Mouse (Mus musculus) brain, embryonic 14.5 days (tissue): ENCODE results near the gene Tnfsfm13. TPM values are rescaled to one million over a fixed set of nuclear protein-coding genes. Genes with fewer than 3 reads are reported as not detected.

ENCODE experiments used
- DNase-seq: peaks from one replicate; pipeline ENCODE4 v3.0.0-alpha.2; 2011; ENCODE audit warnings: low read depth
- CTCF ChIP-seq: fragments of 200-500 bp; IDR thresholded peaks from 2 replicates; pipeline ENCODE4 v1.5.1; 2012; ENCODE audit warnings: inconsistent platforms, mild to moderate bottlenecking, moderate library complexity, borderline replicate concordance; ENCODE audit not compliant: insufficient read depth, insufficient read length; ENCODE audit errors: extremely low read depth
- POLR2A ChIP-seq: fragments of 200-500 bp; IDR thresholded peaks from 2 replicates; pipeline ENCODE4 v1.6.1; 2012; ENCODE audit warnings: mild to moderate bottlenecking, inconsistent platforms, borderline replicate concordance; ENCODE audit not compliant: poor library complexity, insufficient read depth, insufficient read length, severe bottlenecking; ENCODE audit errors: extremely low read depth
- polyA plus RNA-seq: library from polyadenylated mRNA; depleted of rRNA; stranded (reverse); fragments of >200 nt; gene quantifications from 2 replicates; pipeline ENCODE4 v1.2.3, GENCODE M21; 2012

The Tnfsfm13 gene
- polyA plus RNA-seq, 1 experiment: 1.2 TPM

DNA sequence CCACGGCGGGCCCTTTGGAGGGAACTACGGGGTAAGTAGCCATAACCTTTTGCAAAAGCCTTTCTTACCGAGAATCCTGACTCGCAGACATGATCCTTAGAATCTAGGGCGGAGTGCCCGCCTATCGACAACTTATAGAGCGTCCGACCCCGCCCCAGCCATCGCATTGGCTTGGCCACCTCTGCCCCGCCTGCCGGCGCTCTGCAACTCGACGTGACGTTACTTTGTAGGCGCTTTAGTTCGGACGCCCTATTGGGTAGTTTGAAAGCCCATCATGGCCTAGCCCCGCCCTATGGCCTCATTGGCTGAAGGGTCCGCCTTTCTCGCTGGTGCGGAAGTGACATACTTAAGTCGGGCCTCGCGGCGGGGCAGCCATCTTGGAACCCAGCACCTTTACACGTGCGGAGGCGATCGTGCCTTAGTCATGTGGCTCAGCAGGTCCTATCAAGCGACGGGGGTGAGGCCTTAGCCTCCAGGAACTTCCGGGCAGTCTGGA is 23.6 kb downstream of the Tnfsfm13 start, which contains the start of gene Eif4a1:
Gene Eif4a1, minus strand, starts transcription at position 213 of the 496 bp plus-strand sequence.
- TF ChIP-seq POLR2A (peak; percentile 80; the same call in 1 of the 2 replicates), CTCF (no peak)
- peak; percentile 100 for DNase-seq

DNA sequence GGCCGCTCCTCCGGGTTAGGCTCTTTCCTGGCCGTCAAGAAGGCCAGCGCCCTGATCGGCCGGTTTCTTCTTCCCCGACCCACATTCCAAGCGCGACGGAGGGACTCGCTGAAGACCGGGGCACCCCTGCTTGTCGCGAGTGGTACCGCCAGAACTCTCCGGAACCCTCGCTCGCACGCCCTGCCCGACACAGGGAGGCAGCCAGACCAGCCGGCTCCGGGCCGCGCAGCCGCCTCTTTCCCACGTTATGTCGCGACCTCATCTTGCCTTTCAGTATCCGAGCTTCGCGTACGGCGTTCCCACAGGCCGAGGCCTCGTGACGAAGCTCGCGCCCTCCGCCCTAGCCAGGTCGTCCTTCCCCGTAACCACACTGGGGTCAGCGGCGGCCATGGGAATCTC is 24.2 kb downstream of the Tnfsfm13 start:
- TF ChIP-seq CTCF (no peak), POLR2A (no peak)
- no peak for DNase-seq

DNA sequence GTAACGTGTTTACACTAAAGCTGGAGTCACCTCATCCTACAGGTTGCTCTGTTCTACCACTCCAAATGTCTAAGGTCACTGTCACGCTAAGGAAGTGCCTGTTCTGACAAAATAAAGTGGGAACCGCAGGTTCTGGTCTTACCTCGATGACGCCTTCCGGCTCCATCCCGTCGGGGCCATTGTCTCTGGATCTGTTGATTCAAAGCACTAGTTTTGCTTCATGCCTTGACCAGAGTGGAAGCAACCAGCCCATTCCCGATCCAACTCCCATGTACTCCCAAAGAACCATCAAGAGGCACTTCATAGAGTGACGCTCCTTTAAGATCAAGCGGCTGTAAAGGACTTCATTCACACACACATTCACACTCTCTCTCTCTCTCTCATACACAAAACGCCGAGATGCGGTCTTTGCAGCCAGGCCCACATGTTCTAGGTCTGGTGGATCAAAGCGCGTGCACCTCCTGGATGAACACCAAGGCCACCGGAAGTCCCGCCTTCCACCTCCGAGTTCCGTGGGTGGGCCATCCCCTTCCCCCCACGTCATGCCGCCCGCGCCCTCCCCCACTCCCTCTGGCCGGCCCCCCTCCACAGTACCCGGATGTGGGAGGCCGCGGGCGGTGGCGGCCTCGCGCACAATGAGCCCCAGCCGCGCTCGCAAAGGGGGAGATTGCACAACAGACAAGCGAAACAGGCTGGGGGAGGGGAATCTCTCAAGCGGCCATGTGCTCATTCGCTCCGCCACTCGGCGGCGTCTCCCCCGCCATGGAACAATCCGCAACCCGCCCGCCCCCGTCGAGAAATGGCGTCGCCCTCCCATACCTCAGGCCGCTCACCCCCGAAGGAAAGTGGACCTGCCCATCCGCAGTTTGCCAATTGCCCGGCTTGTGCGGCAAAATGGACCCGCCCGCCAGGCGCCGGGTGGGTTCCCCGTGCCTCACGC is 24.8 kb downstream of the Tnfsfm13 start:
- no peak for TF ChIP-seq CTCF
- peak; percentile 49; the same call in 1 of the 2 replicates for TF ChIP-seq POLR2A
- DNase-seq: peak; percentile 98

DNA sequence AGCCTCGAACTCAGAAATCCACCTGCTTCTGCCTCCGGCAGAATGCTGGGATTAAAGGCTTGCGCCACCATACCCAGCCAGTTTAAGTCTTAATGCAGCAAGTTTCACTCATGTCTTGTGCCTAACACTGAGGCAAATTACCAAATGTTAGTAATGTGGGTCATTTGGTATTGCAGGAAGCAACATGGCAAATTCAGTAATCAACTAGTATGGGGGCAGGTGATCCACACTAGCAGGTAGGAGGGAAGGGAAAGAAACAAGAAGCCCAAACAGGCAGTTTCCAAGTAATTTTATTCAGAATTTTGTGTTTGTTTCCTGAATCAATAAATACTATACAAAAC is 29.3 kb downstream of the Tnfsfm13 start:
- DNase-seq: no peak
- TF ChIP-seq POLR2A (no peak), CTCF (no peak)

DNA sequence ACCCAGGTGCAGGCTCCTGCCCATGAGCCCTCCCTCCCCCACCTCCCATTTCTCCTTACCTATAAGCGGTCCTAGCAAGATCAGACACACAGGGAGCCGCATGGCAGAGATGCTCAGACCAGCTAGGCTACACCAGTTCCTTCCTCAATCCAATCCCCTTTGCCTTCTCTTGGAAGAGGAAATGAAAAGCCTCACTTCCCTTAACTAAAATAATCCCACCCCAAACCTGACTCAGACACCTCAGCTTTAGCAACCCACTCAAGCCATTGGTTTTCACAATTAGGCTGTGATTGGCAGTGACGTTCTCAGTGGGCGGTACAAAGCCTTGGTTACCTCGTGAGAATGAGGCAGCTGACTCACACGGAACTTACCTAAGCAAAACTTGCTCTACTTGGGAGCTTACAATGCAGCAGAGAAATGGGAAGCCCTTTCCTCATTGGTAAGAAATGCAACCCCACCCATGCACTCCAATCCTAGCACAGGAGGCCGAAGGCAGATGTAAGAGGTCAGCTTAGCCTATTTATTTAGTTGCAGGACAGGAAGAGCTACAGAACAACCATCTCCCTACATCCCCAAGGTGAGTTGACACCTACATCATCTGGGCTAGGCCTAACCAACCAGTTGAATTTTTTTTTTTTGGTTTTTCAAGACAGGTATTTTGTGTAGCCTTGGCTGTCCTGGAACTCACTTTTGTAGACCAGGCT is 29.8 kb downstream of the Tnfsfm13 start, which contains the start of gene Cd68:
Gene Cd68, minus strand, starts transcription at position 193 of the 704 bp plus-strand sequence.
- TF ChIP-seq POLR2A: no peak
- no peak for TF ChIP-seq CTCF
- DNase-seq: no peak

DNA sequence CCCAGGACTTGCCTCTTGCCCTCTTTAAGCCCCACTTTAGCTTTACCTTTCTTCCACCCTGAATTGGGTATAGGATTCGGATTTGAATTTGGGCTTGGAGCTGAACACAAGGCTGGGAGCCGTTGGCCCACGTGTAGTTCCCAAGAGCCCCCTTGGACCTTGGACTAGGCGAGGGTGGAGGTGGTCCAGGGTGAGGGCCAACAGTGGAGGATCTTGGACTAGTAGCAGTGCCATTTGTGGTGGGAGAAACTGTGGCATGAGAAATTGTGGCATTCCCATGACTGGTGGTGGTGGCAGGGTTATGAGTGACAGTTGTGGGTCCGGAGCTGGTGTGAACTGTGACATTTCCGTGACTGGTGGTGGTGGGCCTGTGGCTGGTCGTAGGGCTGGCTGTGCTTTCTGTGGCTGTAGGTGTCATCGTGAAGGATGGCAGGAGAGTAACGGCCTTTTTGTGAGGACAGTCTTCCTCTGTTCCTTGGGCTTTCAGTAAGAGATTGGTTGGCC is 30.4 kb downstream of the Tnfsfm13 start:
- TF ChIP-seq CTCF (no peak), POLR2A (no peak)
- no peak for DNase-seq

DNA sequence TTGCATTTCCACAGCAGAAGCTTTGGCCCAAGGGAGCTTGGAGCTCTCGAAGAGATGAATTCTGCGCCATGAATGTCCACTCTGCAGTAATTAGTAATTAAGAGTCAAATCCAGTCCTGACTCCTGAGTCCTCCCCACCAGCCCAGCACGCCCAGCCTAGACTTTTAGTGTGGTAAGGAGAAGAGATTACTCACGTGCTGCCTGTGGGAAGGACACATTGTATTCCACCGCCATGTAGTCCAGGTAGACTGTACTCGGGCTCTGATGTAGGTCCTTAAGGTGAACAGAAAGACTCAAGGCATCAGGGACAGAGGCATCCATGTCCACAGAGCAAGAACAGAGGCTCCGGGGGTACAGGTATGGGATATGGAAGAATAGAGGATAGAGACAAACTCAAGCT is 31.1 kb downstream of the Tnfsfm13 start:
- no peak for DNase-seq

DNA sequence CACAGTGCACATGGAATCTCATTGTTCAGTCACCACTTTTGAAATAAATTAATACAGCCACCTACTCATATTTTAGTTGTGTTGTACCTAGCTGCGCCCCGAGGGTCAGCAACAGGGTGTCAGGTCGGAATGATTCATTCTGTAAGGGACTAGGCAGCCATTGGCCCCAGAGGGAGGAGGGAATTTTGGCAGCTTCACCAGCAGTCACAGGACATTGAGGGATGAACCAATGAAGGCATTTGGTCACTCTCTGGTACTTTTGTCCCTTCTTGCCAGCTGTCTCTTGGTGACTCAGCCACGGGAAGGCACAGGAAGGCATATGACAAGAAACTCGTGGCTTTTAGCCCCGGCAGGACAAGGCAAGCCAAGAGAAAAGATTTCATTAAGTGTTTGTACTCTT is 32.1 kb downstream of the Tnfsfm13 start:
- no peak for DNase-seq
- no peak for TF ChIP-seq CTCF
- TF ChIP-seq POLR2A: no peak

More for the DNA sequence above, 31.1 kb downstream of the Tnfsfm13 start:
- TF ChIP-seq CTCF (no peak), POLR2A (no peak)

DNA sequence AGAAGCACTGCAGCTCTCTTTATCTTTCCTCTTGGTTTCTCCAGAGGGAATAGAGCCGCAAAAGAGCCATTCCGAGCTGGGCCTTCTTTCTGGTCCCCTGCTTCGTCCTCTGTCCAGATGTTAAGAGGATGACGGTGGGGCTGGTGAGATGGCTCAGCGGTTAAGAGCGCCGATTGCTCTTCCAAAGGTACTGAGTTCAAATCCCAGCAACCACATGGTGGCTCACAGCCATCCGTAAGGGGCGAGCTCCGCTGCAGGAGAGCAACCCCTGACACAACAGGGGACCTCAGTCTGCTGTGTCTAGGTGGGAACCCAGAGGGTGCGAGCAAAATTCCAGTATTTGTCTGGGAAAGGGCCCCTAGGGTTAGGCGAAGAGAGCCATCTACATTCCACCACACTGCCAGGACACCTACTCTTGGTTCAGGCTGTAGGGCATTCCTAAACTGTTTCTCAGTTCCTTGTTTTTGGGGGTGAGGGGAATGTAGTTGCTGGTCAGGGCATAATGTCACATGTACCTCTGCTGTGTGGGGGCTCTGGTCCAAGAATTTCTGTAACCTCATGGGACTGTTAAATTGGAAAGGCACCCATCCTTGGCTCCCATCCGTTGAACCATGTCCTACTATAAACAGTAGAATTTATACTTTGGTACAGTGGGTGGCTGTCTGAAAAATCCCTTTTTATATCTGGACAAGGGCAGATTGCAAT is 32.8 kb downstream of the Tnfsfm13 start:
- no peak for DNase-seq
- no peak for TF ChIP-seq POLR2A
- no peak for TF ChIP-seq CTCF

DNA sequence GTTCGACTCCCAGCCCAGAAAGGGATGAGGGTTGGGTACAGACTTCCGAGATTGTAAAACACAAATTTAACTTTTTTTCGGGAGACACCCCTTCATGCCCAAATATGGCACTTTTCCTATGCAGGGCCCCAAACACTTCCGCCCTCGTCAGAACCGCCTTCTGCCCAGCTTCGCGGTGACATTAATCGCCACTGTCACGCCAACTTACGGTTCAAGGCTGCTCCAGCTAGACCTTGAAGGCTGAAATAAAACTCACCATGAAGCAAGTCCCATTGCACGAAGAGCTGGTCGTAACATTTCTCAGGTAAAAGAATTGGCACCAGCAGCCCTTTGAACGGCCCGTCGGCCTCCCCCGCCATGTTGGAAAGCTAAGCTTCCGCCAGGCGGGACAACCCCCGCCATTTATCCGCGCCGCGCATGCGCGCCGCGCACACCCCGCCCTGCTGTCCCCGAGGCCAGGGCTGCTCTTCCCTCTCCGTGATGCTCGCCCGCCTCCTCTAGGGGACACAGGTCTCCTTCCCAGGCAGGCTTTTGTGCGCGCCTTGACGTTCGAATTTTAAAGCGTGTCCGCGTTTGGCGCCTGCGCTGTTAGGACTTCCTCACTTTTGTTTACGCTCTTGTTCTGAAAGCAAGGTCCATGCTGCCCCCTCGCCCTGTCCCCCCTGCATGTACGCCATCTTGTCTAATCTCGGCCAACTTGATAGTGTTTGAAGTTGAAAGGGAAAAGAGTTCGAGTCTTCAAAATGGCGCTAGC is 33.5 kb downstream of the Tnfsfm13 start, which contains the start of gene Mpdu1:
Gene Mpdu1, minus strand, starts transcription at position 430 of the 754 bp plus-strand sequence.
- TF ChIP-seq CTCF: peak; percentile 44; the same call in 1 of the 2 replicates
- TF ChIP-seq POLR2A: peak; percentile 87; the same call in 1 of the 2 replicates
- peak; percentile 99 for DNase-seq

DNA sequence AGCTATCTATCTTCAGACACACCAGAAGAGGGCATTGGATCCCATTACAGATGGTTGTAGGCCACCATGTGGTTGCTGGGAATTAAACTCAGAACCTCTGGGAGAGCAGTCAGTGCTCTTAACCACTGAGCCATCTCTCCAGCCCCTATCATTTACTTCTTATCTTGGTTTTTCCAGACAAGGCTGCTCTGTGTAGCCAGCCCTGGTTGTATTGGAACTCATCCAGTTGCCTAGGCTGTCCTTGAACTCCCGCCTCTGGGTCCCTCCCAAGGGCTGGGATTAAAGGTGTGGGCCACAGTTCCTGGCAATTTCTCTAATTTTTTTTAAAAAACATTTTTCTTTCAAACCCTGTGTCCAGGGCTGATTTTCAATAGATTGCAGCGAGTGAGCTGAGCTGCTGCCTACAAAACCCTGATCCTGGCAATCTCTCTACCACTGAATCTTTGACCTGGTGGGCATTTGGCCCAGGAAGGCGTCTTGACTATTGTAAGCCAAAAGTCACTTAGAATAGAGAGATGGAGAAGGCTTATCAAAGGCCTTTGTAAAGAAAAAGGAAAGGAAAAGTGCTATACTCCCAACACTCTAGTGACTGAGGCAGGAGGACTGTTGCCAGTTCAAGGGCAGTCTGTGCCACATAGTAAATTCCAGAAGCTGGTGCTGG is 34.5 kb downstream of the Tnfsfm13 start:
- DNase-seq: no peak
- TF ChIP-seq POLR2A: no peak
- TF ChIP-seq CTCF: no peak
